Mouse (Mus musculus) layer of hippocampus, adult 11-12 months (tissue): ENCODE results near the gene Foxn3.

ENCODE experiments used
- DNase-seq: peaks from one replicate; pipeline ENCODE4 v3.0.0; 2022; ENCODE audit warnings: low spot score

Gene Foxn3

DNA sequence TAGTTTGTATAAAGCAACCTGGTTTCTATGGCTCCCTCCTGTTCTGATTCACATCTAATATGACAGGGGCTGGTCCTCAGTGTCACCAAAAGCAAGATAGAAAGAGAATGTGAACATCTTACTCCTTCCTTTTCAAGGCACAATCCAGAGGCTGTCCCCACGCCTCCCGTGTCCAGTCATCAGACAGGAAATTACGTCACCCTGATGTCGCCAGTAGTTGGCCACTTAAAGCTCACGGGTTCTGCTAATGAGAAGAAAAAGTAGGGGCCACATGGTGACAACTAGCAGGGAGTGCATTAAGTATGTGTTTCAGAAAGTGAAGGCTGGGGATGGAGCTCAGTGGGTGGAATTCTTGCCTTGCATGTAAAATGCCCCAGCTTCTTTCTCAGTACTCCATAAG, 99.1 kb downstream of the Foxn3 start:
- no peak for DNase-seq

DNA sequence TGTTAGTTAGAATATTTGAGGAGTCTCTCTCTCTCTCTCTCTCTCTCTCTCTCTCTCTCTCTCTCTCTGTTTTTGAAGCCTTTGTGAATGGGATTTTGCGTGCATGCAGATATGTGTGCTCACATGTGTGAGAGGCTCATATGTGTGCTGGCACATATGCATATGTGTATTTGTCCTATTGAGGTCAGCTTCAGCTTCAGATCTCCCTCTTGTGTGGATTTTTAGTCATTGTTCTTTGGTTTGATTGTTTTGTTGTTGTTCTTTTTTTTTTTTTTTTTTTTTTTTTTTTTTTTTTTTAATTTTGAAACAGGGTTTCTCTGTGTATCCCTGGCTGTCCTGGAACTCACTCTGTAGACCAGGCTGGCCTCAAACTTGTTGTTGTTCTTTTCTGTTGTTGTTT, 100.5 kb downstream of the Foxn3 start:
- DNase-seq = no peak

DNA sequence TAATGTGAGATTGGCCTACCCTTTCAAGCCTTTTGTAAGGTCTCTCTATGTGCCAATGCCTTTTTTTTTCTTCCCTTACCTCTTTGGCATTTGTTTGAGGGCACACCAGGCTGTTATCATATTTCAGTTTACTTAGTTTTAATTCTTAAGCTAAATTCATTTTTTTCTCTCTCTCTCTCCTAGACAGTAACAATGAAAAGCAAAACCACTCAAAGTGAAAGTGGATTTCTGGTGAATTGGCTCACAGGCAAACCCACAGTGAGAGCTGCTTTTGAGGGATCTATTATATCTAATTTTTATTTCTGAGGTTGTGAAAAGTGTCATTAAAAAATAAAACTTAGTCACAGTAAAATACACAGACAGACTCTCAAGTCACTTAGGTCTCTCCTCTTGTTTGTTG, 101.1 kb downstream of the Foxn3 start:
- DNase-seq = no peak

DNA sequence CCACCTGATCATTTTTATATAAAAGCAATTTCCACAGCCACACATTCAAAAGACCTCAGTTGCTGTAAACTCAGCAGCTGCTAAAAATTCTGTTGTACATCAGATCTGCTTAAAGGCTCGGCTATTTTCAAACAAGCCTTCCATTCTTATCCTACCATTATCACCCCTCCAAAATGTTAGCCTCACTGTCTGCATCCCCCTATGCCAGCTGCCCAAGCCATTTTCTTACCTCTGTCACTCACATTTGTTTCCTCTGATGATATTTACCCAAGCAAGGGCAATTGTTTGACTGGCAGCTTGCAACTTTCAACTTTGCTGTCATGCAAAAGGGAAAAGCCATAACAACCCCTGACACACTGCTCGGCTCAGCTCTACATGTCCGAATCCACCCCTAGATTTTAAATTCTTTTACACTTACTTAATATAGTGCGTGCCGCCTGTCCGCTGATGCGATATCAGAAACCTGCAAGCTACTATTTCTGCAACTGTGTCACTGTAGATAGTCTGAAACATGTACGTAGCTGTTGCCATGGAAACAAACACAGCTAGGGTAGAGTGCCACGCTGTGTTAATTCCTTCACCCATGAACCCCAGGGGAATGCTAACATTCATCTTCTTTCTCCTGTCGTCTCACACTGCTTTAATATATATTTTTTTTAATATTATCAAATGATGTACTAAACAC, 105.7 kb downstream of the Foxn3 start:
- DNase-seq = peak; percentile 12

DNA sequence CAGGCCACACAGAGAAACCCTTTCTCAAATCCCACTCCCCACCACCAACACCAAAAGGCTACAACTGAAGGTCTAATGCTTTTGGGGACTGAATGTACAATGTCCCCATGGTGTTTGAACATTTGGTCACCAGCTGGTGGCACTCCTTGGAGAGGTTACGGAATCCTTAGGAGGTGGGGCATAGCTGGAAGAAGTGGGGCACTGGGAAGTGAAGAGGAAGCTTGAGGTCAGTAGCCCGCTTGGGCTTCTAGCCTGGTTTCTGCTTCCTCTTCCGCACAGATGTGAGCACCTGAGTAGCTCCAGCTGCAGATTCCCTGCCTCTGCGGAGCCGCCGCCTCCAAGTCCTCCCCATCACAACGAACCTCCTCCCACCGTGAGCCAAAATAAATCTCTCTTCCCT, 107.8 kb downstream of the Foxn3 start:
- no peak for DNase-seq

DNA sequence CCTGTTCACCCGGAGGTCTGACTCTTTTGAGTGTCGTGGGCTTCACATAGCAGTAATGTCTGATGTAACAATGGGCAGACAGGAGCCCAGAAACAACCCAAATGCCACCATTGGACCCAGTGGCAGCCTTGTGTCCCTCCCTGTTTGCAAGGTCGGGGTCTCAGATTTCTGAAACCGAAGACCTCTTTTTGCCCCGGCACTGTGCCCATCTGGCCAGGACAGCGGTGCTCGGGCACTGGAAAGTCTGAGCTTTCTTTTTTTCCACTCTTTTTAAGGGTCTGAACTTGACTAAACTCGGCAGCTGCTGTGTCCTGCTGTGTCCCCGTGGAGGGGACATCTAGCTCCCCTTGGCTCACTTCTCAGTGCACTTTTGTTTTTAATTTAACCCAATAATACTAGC, 109.0 kb downstream of the Foxn3 start:
- no peak for DNase-seq

DNA sequence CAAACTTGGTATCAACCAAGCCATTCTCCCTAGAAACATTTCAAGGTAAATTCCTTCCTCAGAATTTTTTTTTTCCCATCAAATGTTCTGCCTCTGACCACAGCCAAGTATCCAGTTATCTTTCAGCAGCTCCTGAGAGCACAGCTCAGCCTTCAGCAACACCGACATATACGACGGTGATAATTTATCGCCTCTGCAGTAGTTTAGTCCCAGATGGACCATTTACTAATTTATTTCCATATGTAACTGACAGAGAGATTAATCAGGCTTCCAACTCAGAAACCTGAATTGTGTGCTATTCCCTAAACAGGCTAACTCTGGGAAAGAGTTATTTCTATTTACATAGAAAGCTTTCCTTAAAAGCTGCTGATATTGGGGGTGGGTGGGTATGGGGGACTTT, 109.6 kb downstream of the Foxn3 start:
- no peak for DNase-seq

DNA sequence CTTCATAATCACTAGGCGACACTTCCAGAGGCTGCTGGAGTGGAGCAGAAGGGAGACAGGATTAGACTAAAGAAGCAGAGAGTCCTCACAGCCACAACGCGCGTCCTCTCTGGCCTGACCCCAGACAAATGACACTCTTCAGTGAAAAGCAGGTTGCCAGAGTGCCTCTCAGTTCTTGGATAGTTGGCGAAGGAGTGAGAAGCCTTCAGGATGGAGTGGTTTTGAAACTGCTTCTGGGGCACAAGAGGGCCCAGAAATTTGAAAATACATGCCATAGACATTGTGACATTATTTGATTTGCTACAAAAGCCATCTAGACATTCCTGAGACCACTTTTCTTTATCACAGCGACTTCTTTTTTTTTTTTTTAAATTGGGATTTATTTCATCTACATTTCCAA, 113.3 kb downstream of the Foxn3 start:
- DNase-seq = no peak

DNA sequence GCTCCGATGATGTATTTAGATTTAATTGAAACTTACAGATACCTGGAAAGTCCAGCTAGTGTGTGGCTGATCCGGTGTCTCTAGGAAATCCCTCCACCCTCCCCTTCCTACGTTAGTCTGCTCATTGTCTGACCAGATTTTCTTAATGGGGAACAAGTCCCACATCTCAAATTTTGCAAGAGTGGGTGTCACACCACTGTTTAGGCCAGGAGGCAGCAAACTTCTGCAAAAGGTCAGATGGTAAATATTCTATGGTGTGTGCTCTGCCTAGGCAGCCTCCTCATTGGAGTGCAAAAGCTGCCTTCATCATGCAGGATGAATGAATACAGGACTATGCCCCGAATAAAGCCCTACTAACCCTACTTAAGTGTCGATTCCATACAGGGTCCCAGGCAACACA, 115.6 kb downstream of the Foxn3 start:
- no peak for DNase-seq

DNA sequence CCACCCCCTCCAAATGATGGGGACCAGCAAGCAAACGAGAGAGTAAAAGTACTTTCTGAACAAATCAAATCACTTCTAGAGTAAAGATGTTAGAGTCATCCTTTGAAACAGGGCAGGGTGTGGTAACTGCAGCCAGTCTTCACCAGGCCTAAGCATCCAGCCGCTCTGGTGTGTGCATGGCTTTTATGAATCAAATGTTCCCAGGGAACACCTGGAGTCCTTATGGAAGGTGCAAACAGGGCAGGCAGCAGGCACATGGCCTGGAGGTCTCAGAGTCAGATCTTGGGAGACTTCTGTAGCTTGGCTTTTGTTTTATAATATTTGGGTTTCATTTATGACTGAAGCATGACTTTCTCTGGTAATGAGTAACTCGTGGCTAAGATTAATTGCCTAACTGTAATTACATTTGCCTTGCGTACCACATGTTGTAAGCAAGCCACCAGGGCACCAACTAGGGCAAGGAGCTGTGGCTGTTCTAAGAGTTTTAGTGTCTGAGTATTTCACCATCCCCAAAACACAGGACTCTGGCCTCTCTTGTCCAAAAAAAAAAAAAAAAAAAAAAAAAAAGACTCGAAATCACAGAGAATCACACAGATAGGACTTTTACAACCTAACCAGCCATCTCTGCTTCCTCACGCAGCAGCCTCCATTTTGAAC, 118.2 kb downstream of the Foxn3 start:
- no peak for DNase-seq

DNA sequence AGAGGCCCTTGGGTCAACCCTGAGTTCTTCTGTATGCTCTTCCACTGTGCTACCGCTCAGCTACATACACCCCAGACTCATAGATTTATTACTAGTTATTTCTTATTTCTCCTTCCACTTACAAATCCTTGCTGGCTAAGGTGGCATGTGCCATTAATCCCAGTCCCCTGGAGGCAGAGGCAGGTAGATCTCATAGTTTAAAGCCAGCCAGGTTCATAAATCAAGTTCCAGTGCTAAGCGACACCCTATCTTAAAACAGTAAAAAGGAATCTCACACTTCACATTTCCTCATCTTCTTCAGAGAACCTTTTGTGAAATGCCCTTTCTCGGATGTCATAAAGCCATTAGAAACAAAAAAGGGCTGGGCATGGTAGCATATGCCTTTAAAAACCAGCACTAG, 120.6 kb downstream of the Foxn3 start:
- DNase-seq = no peak

DNA sequence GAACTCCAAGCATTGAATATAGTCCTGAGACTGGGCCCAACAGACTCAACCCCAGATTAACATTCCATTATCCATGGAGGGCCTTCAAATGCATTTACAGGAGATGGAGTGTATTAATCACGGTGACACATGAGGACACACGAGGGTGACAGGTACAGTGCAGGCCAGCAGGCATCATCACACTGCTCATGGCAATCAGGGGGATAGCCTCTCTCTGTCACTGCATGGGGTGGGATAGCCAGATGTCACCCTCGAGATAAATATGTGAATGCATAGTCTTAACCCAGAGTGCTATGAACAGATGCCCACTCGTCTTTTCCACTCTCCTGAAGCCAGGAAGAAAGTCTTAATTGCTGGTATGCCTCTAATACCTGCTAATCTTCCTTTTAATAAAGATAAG, 122.4 kb downstream of the Foxn3 start:
- DNase-seq = no peak

DNA sequence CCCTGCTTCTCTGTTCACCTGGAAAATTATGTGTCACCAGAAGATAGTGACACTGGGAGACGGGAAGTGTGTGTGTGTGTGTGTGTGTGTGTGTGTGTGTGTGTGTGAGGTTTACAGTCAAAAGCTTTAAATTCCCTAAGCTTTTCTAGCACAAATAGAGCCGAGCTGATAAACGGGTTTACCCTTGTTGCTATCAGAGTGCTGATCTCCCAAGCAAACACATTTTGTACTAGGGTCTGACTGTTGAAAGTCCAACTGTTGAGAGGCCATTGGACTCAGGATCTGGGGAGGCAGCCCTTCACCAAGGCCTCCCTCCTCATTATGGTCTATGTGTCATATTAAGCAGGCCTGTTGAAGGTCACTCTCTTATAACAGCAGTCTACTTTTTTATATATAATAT, 123.4 kb downstream of the Foxn3 start:
- no peak for DNase-seq

DNA sequence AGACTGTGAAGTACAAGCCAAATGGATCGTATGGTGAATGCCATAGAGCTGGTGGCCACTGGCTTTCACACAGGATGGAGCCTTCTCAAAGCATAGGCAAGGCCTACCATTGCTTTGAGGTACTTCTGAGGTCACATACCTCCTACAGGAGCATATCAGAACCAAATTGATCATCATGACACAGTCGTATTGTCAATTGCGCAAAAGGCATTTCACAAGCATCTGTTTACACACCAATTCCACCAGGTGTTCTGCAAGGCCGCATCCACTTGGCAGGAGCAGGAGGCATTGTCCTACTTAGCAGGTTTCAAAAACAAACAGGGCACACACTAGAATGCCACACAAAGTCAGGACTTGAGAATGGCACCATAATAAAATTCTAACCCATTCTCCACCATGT, 128.2 kb downstream of the Foxn3 start:
- DNase-seq = no peak

DNA sequence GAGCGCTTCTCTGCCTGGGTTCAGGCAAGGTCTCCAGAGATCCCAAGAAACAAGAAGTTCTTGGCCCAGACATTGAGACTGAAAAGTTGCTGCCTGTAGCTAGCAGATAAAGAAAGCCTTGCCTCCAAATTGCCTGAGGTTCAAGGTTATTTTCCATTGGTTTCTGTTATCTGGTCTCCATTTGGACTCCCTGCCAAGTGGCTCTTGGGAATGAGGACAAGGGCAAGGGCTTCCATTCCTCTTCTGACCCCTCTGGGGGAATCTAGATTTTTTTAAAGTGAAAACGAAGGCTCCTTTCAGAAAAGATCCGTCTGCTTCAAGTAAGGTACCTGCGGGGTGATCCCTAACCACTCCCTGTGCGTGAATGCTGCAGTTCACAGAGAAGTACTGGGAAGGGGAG, 130.0 kb downstream of the Foxn3 start:
- no peak for DNase-seq

DNA sequence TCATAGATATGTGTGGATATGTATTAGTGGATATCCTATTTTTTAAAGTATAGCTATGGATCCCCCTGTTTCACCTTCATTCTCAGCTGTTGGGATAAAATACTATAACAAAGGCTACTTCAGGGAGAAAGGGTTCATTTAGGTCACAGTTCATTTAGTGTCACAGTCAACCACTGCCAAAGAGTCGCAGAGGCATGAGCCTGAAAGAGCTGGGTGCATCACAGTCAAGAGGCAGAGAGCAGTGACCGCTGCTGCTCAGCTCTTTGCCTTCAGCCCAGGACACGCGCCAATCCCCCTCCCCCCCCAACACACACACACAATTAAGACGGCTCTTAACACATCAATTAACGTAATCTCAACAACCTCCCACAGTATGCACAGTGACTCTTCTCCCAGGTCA, 131.8 kb downstream of the Foxn3 start:
- no peak for DNase-seq

DNA sequence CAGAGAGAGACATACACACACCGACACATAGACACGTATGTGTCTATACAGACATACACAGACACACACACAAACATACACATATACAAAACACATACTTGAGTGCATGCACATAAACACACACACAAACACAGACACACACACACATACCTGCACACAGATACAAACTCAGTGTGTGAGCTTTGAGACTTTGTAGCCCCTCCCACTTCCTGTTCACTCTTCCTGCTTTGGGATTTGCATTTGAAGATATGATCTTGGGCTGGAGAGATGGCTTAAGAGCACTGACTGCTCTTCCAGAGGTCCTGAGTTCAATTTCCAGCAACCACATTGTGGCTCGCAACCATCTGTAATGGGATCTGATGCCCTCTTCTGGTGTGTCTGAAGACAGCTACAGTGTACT, 132.4 kb downstream of the Foxn3 start:
- no peak for DNase-seq

DNA sequence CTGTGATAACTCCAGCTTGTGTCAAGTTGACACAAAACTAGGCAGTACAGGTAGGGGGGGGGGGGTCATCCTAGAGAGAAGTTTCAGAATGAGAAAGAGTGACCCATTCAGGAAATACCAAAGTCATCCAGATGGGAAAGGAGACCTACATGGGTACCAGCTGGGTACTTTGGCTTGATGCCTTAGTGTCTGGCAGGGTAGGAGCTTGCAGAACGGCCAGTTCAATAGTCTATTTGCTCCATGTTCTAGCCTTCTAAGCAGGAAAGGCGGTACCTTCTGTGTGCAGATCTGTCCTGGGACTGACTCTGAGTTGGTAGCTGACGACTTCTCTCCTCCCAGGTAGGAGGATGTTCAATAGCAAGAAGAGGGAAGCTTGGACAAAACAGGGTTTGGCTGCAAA, 134.3 kb downstream of the Foxn3 start:
- DNase-seq = no peak

DNA sequence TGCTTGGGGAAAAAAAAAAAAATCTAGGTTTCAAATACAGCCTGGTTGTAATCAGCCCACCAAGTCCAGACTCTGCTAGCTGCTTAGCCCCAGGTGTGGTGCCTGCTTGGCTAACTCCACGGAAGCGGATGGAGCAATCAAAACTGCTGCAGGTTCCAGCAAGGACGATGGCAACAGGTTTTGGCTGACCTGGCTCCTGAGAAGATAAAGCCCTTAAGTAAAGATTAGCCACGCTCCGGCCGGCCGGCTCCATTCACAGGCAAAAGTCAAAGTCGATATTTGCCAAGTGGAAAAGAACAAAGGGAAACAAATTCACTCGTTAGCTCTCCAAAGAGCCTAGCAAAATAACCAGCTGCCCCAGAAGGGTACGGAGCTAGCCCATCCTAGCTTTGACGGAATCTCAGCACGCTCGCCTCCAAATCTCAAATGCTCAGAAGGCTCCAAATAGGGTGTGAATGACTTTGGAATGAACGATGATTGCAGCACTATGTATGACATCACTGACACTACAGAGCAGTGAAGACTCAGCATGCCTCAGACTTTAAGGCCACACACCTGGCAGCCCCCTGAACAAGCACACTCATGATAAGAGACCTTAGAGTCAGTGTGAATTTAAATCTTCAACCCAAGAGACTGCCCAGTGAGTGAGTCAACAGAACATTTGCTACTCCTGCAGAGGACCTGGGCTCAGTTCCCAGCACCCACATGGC, 137.0 kb downstream of the Foxn3 start:
- DNase-seq = no peak

DNA sequence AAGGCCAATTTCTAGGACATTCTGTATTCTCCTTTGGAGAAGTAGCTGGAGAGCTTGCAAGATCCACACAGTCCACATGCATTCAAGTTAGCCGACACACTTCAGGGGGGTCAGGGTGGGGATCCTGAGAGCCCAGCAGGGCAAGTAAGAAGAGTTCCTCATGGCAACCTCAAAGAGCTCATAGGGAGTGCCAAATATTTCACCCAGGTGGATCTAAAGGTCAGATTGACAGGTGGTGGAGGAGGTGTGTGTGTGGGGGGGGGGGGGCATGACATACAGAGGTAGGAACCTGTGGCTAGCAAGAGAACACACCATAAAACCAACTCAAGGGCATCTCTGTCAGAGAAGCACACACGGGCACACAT, 144.0 kb downstream of the Foxn3 start:
- DNase-seq = no peak

DNA sequence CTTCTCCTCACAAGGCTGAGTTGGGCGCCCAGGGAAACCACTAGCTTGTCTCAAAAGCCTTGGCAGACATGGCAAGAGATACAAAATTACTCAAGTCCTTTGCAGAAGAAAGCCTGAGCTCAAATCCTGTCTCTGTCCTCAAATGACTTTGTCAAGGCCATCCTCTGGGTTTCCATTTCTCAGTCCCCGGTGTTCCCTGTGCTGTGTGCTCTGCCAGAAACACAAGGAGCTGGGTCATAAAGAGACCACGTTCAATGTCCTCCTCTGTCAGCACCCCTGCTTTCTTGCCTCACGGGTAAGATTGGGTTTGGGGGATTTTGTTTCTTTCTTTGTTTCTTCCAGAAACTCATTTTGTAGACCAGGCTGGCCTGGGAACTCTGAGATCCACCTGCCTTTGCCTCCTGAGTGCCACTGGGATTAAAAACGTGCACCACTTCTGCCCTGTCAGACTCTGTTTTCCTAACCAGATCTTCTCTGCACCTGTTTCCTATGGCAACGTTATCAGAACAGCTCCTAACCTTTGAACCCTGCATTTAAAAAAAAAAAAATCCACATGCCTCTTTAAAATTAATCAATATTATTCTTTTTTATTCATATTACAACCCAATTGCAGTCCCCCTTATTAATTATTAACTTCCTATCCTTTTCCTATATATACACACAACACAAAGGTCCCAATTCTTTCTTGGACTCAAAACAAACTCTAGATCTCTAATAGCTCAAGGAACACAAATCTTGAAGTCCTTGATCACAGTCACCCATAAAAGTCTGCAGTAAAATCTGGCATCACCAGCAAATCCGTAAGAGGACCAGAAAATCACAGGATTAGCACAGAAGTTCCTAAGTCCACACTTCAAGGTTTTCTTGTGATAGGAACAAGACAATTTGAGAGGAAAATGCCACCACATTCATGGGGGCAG, 144.6 kb downstream of the Foxn3 start:
- no peak for DNase-seq

DNA sequence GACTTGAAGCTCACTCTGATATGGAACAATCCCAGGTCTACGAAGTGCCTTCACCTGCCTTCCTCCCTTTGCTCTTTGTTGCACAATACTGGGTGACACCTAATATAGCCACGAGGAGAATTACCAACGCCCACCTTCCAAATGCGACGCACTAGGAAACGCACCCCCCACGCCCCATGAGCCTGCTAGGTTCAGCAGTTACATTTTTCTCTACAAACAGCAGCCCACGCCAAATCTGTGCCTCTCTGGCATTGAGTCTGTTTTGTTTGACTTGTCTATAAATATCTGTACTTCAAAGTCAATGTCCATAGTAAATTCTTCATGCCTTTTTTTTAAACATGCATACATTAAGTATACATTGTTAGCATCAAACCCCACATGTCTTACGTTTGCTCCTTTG, 145.5 kb downstream of the Foxn3 start:
- DNase-seq = peak; percentile 38

DNA sequence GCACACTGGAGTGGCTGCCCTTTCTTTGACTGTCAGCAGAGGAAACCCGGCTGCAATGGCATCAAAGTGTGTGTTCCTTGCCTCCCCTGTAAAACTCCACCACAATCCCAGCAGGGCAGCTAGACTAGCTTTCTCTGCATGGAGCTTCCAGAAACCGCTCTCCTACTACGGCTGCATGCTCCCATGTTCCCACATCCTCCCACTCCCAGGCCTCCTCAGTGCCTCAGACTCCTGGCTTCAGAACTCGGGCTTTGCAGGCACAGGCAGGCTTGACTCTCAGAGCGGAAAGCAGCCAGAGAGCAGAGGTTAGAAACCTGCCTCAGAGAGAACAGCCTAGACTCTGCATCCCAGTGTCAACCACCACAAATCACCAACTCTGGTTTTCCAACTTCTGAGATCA, 147.8 kb downstream of the Foxn3 start:
- no peak for DNase-seq
